Mouse (Mus musculus) hindbrain, embryonic 16.5 days (tissue): Measurements from ENCODE around the gene Tra2a. TPM values are rescaled to one million over a fixed set of nuclear protein-coding genes. Genes with fewer than 3 reads are reported as not detected.

Source experiments
- ATAC-seq: fragments of 200-750 bp; cut with Nextera tagmentation; 2 replicates; pipeline ENCODE4 v1.8.0; 2017; ENCODE audit warnings: moderate TSS enrichment, moderate library complexity
- H3K27ac ChIP-seq: fragments of 300-500 bp; sonication (generic); 2 replicates; pipeline ENCODE4 v1.5.1; 2014; ENCODE audit warnings: low read depth, mild to moderate bottlenecking, control low read depth, low read length, moderate library complexity
- H3K27me3 ChIP-seq: fragments of 300-500 bp; sonication (generic); replicated peaks from 2 replicates; pipeline ENCODE4 v1.6.1; 2014; ENCODE audit warnings: low read length; ENCODE audit not compliant: control insufficient read depth, insufficient read depth
- H3K36me3 ChIP-seq: fragments of 300-500 bp; sonication (generic); 2 replicates; pipeline ENCODE4 v1.6.1; 2014; ENCODE audit warnings: mild to moderate bottlenecking, low read length, moderate library complexity, mixed read lengths; ENCODE audit not compliant: control insufficient read depth, insufficient read depth
- H3K4me1 ChIP-seq: fragments of 300-500 bp; sonication (generic); 2 replicates; pipeline ENCODE4 v1.6.1; 2014; ENCODE audit warnings: low read depth, low read length; ENCODE audit not compliant: control insufficient read depth, insufficient read depth
- H3K4me2 ChIP-seq: fragments of 300-500 bp; sonication (generic); 2 replicates; pipeline ENCODE4 v1.6.1; 2014; ENCODE audit warnings: mild to moderate bottlenecking, low read length, control low read depth, moderate library complexity
- H3K4me3 ChIP-seq: fragments of 300-500 bp; sonication (generic); 2 replicates; pipeline ENCODE4 v1.5.1; 2014; ENCODE audit warnings: mild to moderate bottlenecking, low read length, control low read depth, moderate library complexity
- H3K9ac ChIP-seq: fragments of 300-500 bp; sonication (generic); 2 replicates; pipeline ENCODE4 v1.6.1; 2014; ENCODE audit warnings: low read depth, mild to moderate bottlenecking, control low read depth, low read length, moderate library complexity
- H3K9me3 ChIP-seq: fragments of 300-500 bp; sonication (generic); 2 replicates; pipeline ENCODE4 v1.6.1; 2014; ENCODE audit warnings: mild to moderate bottlenecking, low read length, moderate library complexity; ENCODE audit not compliant: control insufficient read depth
- WGBS: fragments of 180-500 bp; shearing (Covaris S2); extraction: QIAGEN DNeasy Blood & Tissue Kit; methylation state at CpG from one replicate; pipeline ENCODE4 v1.1.7; 2014; 5-methylcytosine and 5-hydroxymethylcytosine counted together
- polyA plus RNA-seq: library from polyadenylated mRNA; unstranded; fragments of >200 nt; fragmentation: Nextera tagmentation; extraction: Ambion mirVana; gene quantifications from 2 replicates; pipeline ENCODE4 v1.2.1, GENCODE M21; 2015

Gene Tra2a
- polyA plus RNA-seq, 1 experiment from 2014 or later: 97.9 TPM

DNA sequence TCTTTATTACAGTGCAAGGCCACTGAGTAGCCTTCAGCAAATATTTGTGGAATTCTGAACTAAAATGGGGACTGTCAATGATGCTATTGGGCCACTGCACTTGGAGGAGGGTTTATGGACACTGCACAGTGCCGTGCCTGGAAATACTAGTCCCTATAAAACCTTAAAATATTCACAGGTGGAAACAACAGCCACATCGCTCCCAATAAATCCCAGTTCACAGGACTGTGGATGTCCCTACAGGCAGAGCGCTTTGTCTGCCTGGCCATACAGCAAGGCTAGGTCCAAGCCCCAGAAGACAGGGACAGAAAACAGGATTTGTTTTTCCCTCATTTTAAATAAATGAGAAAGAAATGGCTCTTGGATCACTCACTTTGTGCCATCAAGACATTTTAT lies 38.1 kb downstream of the Tra2a start:
- Histone ChIP-seq H3K9me3 (no peaks in the 10 kb centered on the region), H3K27me3 (no peaks in the 10 kb centered on the region), H3K4me1 (no peaks in the 10 kb centered on the region), H3K4me3 (no peak overlapping the region), H3K27ac (no peak overlapping the region), H3K36me3 (no peaks in the 10 kb centered on the region), H3K4me2 (no peak overlapping the region), H3K9ac (no peak overlapping the region)
- 88% methylated on average over 3 of the region's 3 CpGs for WGBS
- no peak for ATAC-seq

DNA sequence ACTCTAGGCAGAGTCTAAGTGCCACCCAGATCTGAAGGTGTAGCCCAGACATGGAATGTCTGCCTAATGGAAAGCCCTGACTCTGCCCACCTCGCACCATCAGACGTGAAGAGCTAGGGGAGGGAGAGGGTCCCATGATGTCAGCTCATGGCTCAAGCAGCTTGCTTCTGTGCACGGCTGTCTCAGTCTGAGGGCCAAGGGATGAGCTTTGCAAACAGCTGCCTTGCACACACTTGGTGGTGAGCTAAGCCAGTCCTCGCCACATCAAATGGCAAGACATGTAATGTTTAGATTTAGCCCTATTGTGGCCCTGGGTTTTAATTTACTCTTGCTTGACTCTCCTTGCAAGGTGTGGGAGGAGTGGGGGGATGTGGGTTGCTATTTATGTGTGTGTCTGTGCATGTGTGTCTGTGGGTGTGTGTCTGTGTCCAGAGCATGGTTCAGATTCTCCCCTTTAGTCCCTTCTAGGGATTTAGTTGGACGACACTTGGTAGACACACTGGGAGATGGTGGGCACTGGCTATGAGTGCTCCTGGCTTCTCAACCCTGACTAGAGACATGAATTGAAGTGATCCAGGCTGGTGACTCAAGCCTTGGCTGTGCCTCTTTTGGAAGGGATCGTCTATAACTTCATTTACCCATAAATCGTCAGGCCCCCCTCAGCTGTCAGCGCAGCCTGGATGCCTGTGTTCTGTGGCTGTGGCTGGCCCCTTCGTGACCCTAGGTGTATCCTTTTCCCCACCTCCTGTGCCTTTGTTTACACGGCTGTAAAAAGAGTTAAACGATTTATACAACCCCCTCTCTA lies 38.7 kb downstream of the Tra2a start:
- Histone ChIP-seq H3K9me3 (no peaks in the 10 kb centered on the region), H3K4me2 (no peak overlapping the region), H3K36me3 (no peaks in the 10 kb centered on the region), H3K9ac (no peak overlapping the region), H3K27ac (no peak overlapping the region), H3K27me3 (peaks cover 1% of the 10 kb centered on the region; the same call in 1 of the 2 replicates), H3K4me3 (no peak overlapping the region), H3K4me1 (no peaks in the 10 kb centered on the region)
- no peak for ATAC-seq
- WGBS: 65% methylated on average over 11 of the region's 11 CpGs

DNA sequence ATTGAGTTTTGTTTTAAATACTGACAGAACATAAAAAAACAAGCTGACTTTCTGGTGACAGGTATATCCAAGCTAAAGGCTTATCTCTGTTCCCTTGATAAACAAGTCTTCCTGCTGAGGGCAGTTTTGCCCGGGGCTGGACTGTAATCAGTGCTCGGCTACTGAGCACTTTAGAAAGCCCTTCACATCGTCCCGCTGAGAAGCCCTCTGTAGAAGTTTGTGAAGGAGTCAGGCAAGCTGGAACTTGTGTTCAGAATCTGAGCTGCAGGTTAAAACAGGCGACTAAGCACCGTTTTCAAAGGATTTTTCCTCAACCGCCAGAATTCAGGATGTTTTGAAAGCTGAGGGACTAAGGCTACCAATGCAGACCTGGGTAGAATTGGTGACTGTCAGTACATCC lies 41.9 kb downstream of the Tra2a start:
- Histone ChIP-seq H3K27ac (no peak overlapping the region), H3K4me2 (no peak overlapping the region), H3K9ac (no peak overlapping the region), H3K27me3 (peaks cover 3% of the 10 kb centered on the region; the same call in 1 of the 2 replicates), H3K4me3 (no peak overlapping the region), H3K9me3 (no peaks in the 10 kb centered on the region), H3K4me1 (peaks cover 3% of the 10 kb centered on the region; the same call in 1 of the 2 replicates), H3K36me3 (no peaks in the 10 kb centered on the region)
- 7% methylated on average over 7 of the region's 7 CpGs for WGBS
- ATAC-seq: no peak

DNA sequence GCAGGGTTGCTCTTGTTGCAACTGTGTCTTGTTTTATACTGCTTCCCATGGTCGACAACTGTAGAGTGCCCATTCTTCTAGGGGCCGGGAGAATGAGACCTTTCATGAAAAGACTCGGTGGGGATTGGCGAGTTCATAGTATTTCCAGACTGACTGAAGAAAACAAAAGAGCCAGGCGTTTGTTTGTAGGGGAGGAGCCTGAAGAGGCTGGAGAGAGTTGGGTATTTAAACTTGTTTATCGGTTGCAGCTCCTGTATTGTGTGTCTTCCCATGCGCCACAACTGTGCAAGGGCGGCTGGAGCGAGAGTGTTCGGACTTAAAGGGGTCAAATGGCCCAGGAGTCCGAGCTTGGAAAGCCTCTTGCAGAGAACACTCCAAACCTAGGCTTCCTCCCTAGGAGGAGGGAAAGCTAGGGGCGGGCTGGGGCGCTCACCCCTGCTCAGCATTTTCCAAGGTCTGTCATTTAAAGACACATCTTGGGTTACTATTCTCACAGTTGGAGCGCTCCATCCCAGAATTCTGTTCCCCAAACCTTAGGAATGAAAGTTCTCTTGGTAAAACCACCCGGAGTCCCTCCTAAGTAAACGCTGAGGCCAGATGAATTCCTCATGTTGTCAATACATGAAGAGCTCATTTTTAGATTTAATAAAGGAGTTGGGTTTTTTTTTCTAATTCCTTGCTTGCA lies 43.8 kb downstream of the Tra2a start:
- 2% methylated on average over 16 of the region's 16 CpGs for WGBS
- no peak overlapping the region for H3K4me3 ChIP-seq
- ATAC-seq: no peak
- H3K27me3 ChIP-seq: peaks cover 3% of the 10 kb centered on the region; the same call in 1 of the 2 replicates
- no peaks in the 10 kb centered on the region for H3K36me3 ChIP-seq
- H3K27ac ChIP-seq: no peak overlapping the region
- H3K4me1 ChIP-seq: peaks cover 3% of the 10 kb centered on the region; the same call in 1 of the 2 replicates
- no peak overlapping the region for H3K9ac ChIP-seq
- peak overlapping the region; percentile 21 for H3K4me2 ChIP-seq
- no peaks in the 10 kb centered on the region for H3K9me3 ChIP-seq

DNA sequence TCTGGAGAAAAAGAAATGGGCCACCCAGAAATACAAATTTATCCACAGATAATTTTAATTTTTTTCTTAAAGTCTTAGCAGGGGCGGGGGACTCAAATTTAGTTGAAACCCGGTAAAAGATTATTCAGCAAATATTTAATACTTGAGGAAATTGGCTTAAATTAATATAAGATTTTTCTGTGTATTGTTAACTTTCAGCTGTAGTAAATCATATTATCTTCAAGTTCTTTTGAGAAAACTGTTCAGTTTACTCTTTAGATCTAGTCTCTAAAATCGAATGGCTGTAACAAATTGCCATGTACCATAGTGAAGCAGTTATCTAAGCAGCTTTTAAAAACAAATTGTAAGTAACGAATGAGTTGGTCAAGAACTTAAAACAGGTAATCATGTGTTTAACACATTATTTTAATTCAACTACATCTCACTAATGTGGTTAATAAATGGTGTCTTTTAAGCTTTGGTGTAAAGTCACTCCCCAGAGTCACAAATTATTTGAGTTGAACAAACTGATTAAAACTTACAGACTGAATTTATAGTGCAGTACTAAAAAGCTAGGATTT lies 44.8 kb downstream of the Tra2a start:
- Histone ChIP-seq H3K36me3 (no peaks in the 10 kb centered on the region), H3K9me3 (no peaks in the 10 kb centered on the region), H3K4me1 (peaks cover 3% of the 10 kb centered on the region; the same call in 1 of the 2 replicates), H3K9ac (no peak overlapping the region), H3K27ac (no peak overlapping the region), H3K4me3 (no peak overlapping the region), H3K27me3 (peaks cover 3% of the 10 kb centered on the region; the same call in 1 of the 2 replicates), H3K4me2 (no peak overlapping the region)
- ATAC-seq: no peak
- WGBS: 16% methylated on average over 4 of the region's 4 CpGs

DNA sequence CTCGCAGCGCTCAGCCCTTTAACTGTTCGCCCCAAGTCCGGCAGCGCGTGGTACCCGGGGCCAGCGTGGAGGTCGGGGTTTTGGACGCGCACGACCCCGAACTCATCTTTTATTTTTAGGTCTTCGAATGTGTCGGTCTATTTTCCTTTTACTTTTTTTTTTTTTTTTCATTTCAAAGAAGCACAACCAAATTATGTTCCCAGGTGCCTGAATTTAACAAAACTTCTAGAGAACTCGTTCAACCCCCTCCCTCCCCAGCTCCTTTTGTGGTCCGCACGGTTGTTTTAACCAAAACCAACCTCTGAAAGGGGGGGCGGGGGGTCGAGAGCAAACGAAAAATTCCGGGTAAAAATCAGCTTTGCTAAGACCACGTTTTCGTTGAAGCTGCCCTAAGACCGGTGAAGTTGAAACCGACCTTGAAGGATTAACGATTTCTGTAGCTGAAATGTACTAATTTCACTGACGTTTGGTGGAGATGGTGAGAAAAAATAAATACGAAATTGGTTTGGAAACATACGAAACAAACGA lies 45.5 kb downstream of the Tra2a start:
- no peak overlapping the region for H3K27ac ChIP-seq
- WGBS: under 1% methylated on average over 31 of the region's 31 CpGs
- no peak for ATAC-seq
- no peaks in the 10 kb centered on the region for H3K36me3 ChIP-seq
- no peak overlapping the region for H3K9ac ChIP-seq
- peaks cover 3% of the 10 kb centered on the region; the same call in 1 of the 2 replicates for H3K27me3 ChIP-seq
- H3K4me3 ChIP-seq: peak overlapping the region; percentile 60
- no peaks in the 10 kb centered on the region for H3K9me3 ChIP-seq
- H3K4me1 ChIP-seq: peaks cover 4% of the 10 kb centered on the region; the same call in 1 of the 2 replicates
- peak overlapping the region; percentile 87 for H3K4me2 ChIP-seq

DNA sequence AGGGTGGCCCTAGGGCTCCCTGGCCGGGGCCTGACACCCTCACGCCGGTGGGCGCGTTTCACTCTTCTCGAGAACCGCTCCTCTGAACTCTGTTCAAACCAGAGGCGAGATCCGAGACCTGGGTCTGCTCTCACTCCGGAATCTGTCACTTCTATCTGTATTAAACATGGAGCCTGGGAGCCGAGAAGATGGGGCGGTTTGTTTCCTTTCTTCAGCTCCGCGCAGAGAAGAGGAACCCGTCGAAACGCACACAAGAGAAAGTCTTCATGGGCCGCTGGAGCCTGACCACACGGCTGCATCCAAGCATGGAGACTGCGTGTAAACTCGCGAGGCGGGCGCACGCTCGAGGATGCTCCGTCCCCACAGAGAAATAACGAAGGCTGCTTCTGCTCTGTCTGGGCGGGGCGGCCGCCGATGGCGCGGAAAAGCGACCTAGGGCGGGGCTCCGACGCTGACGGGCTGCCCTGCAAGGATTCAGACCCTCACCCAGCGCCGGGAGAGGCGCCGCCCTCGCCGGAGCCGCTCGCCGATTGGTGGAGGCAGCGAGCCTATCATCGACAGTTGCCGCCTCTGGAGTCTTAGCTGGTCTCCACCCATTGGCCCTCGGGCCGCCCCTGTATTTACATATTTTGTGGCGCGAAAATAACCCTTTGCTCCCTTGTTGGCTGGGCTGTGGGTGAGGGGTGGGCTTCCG lies 46.1 kb downstream of the Tra2a start:
- H3K4me3 ChIP-seq: peak overlapping the region; percentile 60
- 0% methylated on average over 52 of the region's 56 CpGs for WGBS
- peaks cover 3% of the 10 kb centered on the region; the same call in 1 of the 2 replicates for H3K27me3 ChIP-seq
- H3K36me3 ChIP-seq: no peaks in the 10 kb centered on the region
- peak overlapping the region; percentile 87 for H3K4me2 ChIP-seq
- H3K9ac ChIP-seq: peak overlapping the region; percentile 65
- H3K27ac ChIP-seq: peak overlapping the region; percentile 75
- peak; percentile 94 for ATAC-seq
- H3K4me1 ChIP-seq: peaks cover 10% of the 10 kb centered on the region
- no peaks in the 10 kb centered on the region for H3K9me3 ChIP-seq

DNA sequence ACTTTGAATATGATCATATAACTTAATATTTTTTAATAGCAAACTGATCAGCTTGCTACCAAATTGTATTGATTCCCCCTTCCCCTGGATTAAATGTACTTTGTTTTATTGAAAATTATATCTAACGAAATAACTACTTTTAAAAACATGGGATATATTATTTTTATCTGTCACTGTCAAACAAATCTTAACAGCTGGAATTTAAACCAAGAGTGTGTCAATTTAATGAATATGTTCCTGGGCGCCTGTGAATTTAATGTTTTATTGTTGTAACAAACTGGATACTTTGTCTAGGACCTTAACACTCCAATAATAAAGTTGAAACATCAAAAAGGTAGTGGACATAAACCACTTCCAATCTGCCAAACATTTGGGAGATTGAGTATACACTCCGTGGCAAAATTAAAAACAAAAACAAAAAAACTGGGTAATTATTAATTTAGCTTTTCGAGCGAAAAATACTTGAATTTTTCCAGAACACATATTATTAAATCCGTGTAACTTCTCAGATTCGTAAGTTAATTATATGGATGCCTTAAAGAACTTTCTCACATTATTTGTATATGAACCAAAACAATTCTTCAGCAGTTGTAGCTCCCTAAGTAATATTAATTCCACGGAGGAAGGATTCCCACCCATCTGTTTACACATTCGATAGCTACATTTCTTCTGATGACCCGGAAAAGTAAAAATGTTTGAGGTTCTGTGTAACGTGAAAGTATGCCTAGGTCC lies 46.9 kb downstream of the Tra2a start:
- WGBS: 2% methylated on average over 11 of the region's 11 CpGs
- ATAC-seq: no peak

More for the DNA sequence above, 46.9 kb downstream of the Tra2a start:
- Histone ChIP-seq H3K27ac (peak overlapping the region; percentile 75), H3K9ac (peak overlapping the region; percentile 65), H3K9me3 (no peaks in the 10 kb centered on the region), H3K36me3 (no peaks in the 10 kb centered on the region), H3K4me3 (peak overlapping the region; percentile 60), H3K27me3 (peaks cover 3% of the 10 kb centered on the region; the same call in 1 of the 2 replicates), H3K4me2 (peak overlapping the region; percentile 87), H3K4me1 (peaks cover 13% of the 10 kb centered on the region)
